Mouse (Mus musculus): ENCODE data around the gene Plekha6. TPM values are rescaled to one million over a fixed set of nuclear protein-coding genes. Genes with fewer than 3 reads are reported as not detected.

The Plekha6 gene
- polyA plus RNA-seq, 1 experiment, result 0.12 TPM

DNA sequence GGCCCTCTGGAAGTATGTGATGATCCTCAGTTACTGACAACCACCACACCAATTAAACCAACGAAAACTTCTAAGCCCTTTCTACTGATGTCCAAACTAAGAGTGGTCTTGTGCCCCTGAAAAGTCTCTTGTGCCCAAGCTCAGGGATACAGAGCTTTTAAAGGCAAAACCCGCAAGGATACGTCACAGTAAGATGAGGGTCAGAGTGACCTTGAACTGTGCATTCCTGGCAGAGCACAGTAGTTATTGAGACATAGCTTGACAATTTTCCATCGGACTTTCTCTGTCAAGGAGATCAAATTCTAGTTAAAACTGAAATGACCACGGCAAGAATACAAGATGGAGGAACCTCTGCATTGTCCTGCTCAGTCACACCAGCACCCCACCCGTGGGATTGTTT is 42.8 kb upstream of the Plekha6 start:
- no peak for TF ChIP-seq CEBPB (IDR thresholded peaks at IDR 0.05; ENCODE audit: insufficient read depth, poor library complexity, severe bottlenecking)
- no peak for TF ChIP-seq MAX (IDR thresholded peaks at IDR 0.05; ENCODE audit: low read depth)
- no peak for TF ChIP-seq POLR2AphosphoS2 (IDR thresholded peaks at IDR 0.05; ENCODE audit: insufficient read length, low read depth)
- TF ChIP-seq REST (IDR thresholded peaks at IDR 0.05; ENCODE audit: insufficient read depth, insufficient read length), result no peak
- H3K4me3 ChIP-seq, result no peak overlapping the region
- no peaks in the 10 kb centered on the region for H3K27me3 ChIP-seq (ENCODE audit: control insufficient read depth, insufficient read depth, insufficient read length)
- no peak overlapping the region for H3ac ChIP-seq (ENCODE audit: control insufficient read depth, insufficient read length)
- H3K4me2 ChIP-seq (ENCODE audit: low read depth), result no peak overlapping the region
- H3K36me3 ChIP-seq (ENCODE audit: control insufficient read depth, insufficient read depth), result no peaks in the 10 kb centered on the region
- no peaks in the 10 kb centered on the region for H3K79me2 ChIP-seq (ENCODE audit: control insufficient read depth, insufficient read depth)

DNA sequence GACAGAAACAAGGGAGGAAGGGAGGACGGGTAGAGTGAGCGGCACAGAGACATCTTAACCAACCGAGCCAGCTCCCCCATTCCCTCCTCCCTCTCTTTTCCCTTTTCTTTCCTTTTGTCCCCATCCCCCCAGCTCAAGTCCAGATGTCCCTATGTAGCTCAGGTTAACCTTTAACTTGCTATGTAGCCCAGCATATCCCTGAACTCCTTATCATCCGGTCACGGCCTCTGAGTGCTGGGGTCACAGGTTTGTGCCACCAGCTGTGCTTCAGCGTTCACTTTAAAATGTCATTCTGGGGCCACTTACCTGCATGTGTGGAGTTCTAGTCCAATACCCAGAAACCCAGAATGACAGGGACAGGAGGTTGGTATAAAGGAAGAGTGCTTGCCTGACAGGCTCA is 39.9 kb upstream of the Plekha6 start:
- Histone ChIP-seq H3ac (ENCODE audit: control insufficient read depth, insufficient read length) (no peak overlapping the region), H3K27me3 (ENCODE audit: control insufficient read depth, insufficient read depth, insufficient read length) (no peaks in the 10 kb centered on the region), H3K4me3 (no peak overlapping the region), H3K4me2 (ENCODE audit: low read depth) (no peak overlapping the region), H3K36me3 (ENCODE audit: control insufficient read depth, insufficient read depth) (no peaks in the 10 kb centered on the region), H3K79me2 (ENCODE audit: control insufficient read depth, insufficient read depth) (no peaks in the 10 kb centered on the region)
- no peak for TF ChIP-seq MAX (IDR thresholded peaks at IDR 0.05; ENCODE audit: low read depth)
- no peak for TF ChIP-seq USF1 (IDR thresholded peaks at IDR 0.05; ENCODE audit: low read depth)
- no peak for TF ChIP-seq SRF (IDR thresholded peaks at IDR 0.05; ENCODE audit: control insufficient read depth, insufficient read length, low read depth)
- no peak for TF ChIP-seq POLR2A (IDR thresholded peaks at IDR 0.05; ENCODE audit: insufficient read length, low read depth)
- no peak for TF ChIP-seq MYOD1 (IDR thresholded peaks at IDR 0.05; ENCODE audit: control insufficient read depth in 1 of 3, insufficient read length in 2 of 3, low read depth in 2 of 3)
- TF ChIP-seq POLR2AphosphoS2 (IDR thresholded peaks at IDR 0.05; ENCODE audit: insufficient read length, low read depth), result no peak
- TF ChIP-seq TCF3 (IDR thresholded peaks at IDR 0.05; ENCODE audit: insufficient read length, low read depth), result no peak

DNA sequence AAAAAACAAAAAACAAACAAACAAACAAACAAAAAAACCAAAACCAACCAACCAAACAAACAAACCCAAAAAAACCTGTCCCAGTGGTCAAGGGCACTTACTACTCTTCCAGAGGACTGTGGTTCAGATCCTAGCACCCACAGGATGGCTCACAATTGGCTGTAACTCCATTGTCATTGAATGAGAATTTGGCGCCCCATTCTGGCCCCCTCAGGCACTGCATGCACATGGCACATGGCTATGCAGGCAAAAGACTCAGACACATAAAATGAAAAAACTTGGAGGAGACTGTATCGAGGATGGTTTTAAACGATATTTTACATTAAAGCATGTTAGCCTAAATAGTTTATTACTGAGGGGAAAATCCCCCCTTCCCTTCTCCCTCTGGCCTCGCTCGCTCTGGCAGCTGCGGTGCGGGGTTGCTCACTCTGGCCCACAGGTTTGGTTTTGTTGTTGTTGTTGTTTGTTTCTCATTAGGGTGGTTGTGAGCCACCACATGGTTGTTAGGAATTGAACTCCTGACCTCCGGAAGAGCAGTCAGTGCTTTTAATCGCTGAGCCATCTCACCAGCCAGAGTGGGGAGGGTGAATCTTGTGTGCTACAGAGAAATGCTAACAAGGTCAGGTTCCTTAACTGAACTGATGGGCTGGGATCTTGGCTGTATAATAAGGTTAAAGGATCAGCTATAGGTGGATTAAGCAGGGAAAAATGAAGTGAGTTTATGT is 38.2 kb upstream of the Plekha6 start:
- Histone ChIP-seq H3ac (ENCODE audit: control insufficient read depth, insufficient read length) (no peak overlapping the region), H3K4me3 (no peak overlapping the region), H3K4me2 (ENCODE audit: low read depth) (no peak overlapping the region), H3K27me3 (ENCODE audit: control insufficient read depth, insufficient read depth, insufficient read length) (no peaks in the 10 kb centered on the region), H3K36me3 (ENCODE audit: control insufficient read depth, insufficient read depth) (no peaks in the 10 kb centered on the region), H3K79me2 (ENCODE audit: control insufficient read depth, insufficient read depth) (no peaks in the 10 kb centered on the region)
- TF ChIP-seq POLR2AphosphoS2 (IDR thresholded peaks at IDR 0.05; ENCODE audit: insufficient read length, low read depth), result no peak
- TF ChIP-seq SRF (IDR thresholded peaks at IDR 0.05; ENCODE audit: control insufficient read depth, insufficient read length, low read depth), result no peak
- no peak for TF ChIP-seq REST (IDR thresholded peaks at IDR 0.05; ENCODE audit: insufficient read depth, insufficient read length)
- TF ChIP-seq TCF3 (IDR thresholded peaks at IDR 0.05; ENCODE audit: insufficient read length, low read depth), result no peak
- TF ChIP-seq MYOD1 (IDR thresholded peaks at IDR 0.05; ENCODE audit: control insufficient read depth in 1 of 3, insufficient read length in 2 of 3, low read depth in 2 of 3), result no peak

DNA sequence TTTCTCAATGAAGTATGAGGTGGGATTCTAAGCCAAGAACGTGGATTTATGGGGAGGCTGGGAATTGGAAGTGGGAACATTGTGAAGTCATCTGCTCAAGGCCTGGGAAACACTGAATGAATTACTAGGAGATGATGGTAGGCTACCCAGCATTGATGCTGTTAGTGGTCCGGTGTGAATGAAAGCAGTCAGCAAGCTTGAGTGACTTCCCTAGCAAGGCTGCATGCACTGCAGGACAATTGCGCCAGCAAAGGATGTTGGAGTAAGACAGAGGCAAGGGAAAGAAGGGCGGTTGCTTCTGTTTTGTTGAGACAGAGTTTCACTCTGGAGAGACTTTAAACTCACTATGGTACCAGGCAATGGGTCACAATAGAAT is 37.7 kb upstream of the Plekha6 start:
- Histone ChIP-seq H3K27me3 (ENCODE audit: control insufficient read depth, insufficient read depth, insufficient read length) (no peaks in the 10 kb centered on the region), H3K4me3 (no peak overlapping the region), H3ac (ENCODE audit: control insufficient read depth, insufficient read length) (no peak overlapping the region), H3K36me3 (ENCODE audit: control insufficient read depth, insufficient read depth) (no peaks in the 10 kb centered on the region), H3K79me2 (ENCODE audit: control insufficient read depth, insufficient read depth) (peaks cover under 1% of the 10 kb centered on the region), H3K4me2 (ENCODE audit: low read depth) (no peak overlapping the region)
- TF ChIP-seq REST (IDR thresholded peaks at IDR 0.05; ENCODE audit: insufficient read depth, insufficient read length), result no peak
- no peak for TF ChIP-seq MYOD1 (IDR thresholded peaks at IDR 0.05; ENCODE audit: control insufficient read depth in 1 of 3, insufficient read length in 2 of 3, low read depth in 2 of 3)
- TF ChIP-seq SRF (IDR thresholded peaks at IDR 0.05; ENCODE audit: control insufficient read depth, insufficient read length, low read depth), result no peak
- TF ChIP-seq TCF12 (IDR thresholded peaks at IDR 0.05; ENCODE audit: insufficient read depth, poor library complexity, severe bottlenecking), result no peak
- no peak for TF ChIP-seq MYOG (IDR thresholded peaks at IDR 0.05; ENCODE audit: control insufficient read depth in 1 of 3, insufficient read depth in 1 of 3, insufficient read length in 2 of 3, low read depth in 2 of 3)
- no peak for TF ChIP-seq POLR2A (IDR thresholded peaks at IDR 0.05; ENCODE audit: insufficient read length, low read depth)
- no peak for TF ChIP-seq MAX (IDR thresholded peaks at IDR 0.05; ENCODE audit: low read depth)

DNA sequence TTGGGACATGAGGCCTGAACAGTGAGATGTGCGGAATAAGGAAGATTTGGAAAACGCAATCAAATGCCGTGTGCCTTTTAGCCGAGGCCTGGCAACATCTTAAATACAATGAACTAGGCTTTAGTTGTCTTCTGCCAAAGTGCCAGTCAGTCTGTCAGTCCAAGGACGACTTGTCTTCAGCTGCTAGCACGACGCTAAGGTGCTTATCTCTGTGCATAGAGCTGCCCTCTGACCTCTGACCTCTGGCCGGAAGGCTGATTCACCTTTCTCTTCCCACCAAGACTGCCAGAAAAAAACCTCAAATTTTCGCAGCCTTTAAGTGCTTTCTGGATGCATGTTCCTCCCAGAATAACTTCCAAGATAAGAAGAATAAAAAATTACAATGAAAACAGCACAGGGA is 36.7 kb upstream of the Plekha6 start:
- no peak for TF ChIP-seq POLR2AphosphoS2 (IDR thresholded peaks at IDR 0.05; ENCODE audit: insufficient read length, low read depth)
- no peak for TF ChIP-seq POLR2A (IDR thresholded peaks at IDR 0.05; ENCODE audit: insufficient read length, low read depth)
- no peak for TF ChIP-seq MYOG (IDR thresholded peaks at IDR 0.05; ENCODE audit: control insufficient read depth in 1 of 3, insufficient read depth in 1 of 3, insufficient read length in 2 of 3, low read depth in 2 of 3)
- TF ChIP-seq TCF3 (IDR thresholded peaks at IDR 0.05; ENCODE audit: insufficient read length, low read depth), result no peak
- TF ChIP-seq CEBPB (IDR thresholded peaks at IDR 0.05; ENCODE audit: insufficient read depth, poor library complexity, severe bottlenecking), result no peak
- no peak for TF ChIP-seq E2F4 (IDR thresholded peaks at IDR 0.05; ENCODE audit: insufficient read depth)
- TF ChIP-seq USF1 (IDR thresholded peaks at IDR 0.05; ENCODE audit: low read depth), result no peak
- TF ChIP-seq TCF12 (IDR thresholded peaks at IDR 0.05; ENCODE audit: insufficient read depth, poor library complexity, severe bottlenecking), result no peak
- no peaks in the 10 kb centered on the region for H3K36me3 ChIP-seq (ENCODE audit: control insufficient read depth, insufficient read depth)
- no peak overlapping the region for H3K4me3 ChIP-seq
- H3K79me2 ChIP-seq (ENCODE audit: control insufficient read depth, insufficient read depth), result peaks cover 11% of the 10 kb centered on the region
- no peak overlapping the region for H3ac ChIP-seq (ENCODE audit: control insufficient read depth, insufficient read length)
- no peaks in the 10 kb centered on the region for H3K27me3 ChIP-seq (ENCODE audit: control insufficient read depth, insufficient read depth, insufficient read length)
- H3K4me2 ChIP-seq (ENCODE audit: low read depth), result no peak overlapping the region

All from myocyte (in vitro differentiated cells).